Mouse (Mus musculus) hindbrain, embryonic 16.5 days (tissue): Measurements from ENCODE around the gene P2rx7. TPM values are rescaled to one million over a fixed set of nuclear protein-coding genes. Genes with fewer than 3 reads are reported as not detected.

Source experiments
- ATAC-seq: fragments of 200-750 bp; cut with Nextera tagmentation; 2 replicates; pipeline ENCODE4 v1.8.0; 2017; ENCODE audit warnings: moderate TSS enrichment, moderate library complexity
- H3K27ac ChIP-seq: fragments of 300-500 bp; sonication (generic); 2 replicates; pipeline ENCODE4 v1.5.1; 2014; ENCODE audit warnings: low read depth, mild to moderate bottlenecking, control low read depth, low read length, moderate library complexity
- H3K27me3 ChIP-seq: fragments of 300-500 bp; sonication (generic); replicated peaks from 2 replicates; pipeline ENCODE4 v1.6.1; 2014; ENCODE audit warnings: low read length; ENCODE audit not compliant: control insufficient read depth, insufficient read depth
- H3K36me3 ChIP-seq: fragments of 300-500 bp; sonication (generic); 2 replicates; pipeline ENCODE4 v1.6.1; 2014; ENCODE audit warnings: mild to moderate bottlenecking, low read length, moderate library complexity, mixed read lengths; ENCODE audit not compliant: control insufficient read depth, insufficient read depth
- H3K4me1 ChIP-seq: fragments of 300-500 bp; sonication (generic); 2 replicates; pipeline ENCODE4 v1.6.1; 2014; ENCODE audit warnings: low read depth, low read length; ENCODE audit not compliant: control insufficient read depth, insufficient read depth
- H3K4me2 ChIP-seq: fragments of 300-500 bp; sonication (generic); 2 replicates; pipeline ENCODE4 v1.6.1; 2014; ENCODE audit warnings: mild to moderate bottlenecking, low read length, control low read depth, moderate library complexity
- H3K4me3 ChIP-seq: fragments of 300-500 bp; sonication (generic); 2 replicates; pipeline ENCODE4 v1.5.1; 2014; ENCODE audit warnings: mild to moderate bottlenecking, low read length, control low read depth, moderate library complexity
- H3K9ac ChIP-seq: fragments of 300-500 bp; sonication (generic); 2 replicates; pipeline ENCODE4 v1.6.1; 2014; ENCODE audit warnings: low read depth, mild to moderate bottlenecking, control low read depth, low read length, moderate library complexity
- H3K9me3 ChIP-seq: fragments of 300-500 bp; sonication (generic); 2 replicates; pipeline ENCODE4 v1.6.1; 2014; ENCODE audit warnings: mild to moderate bottlenecking, low read length, moderate library complexity; ENCODE audit not compliant: control insufficient read depth
- WGBS: fragments of 180-500 bp; shearing (Covaris S2); extraction: QIAGEN DNeasy Blood & Tissue Kit; methylation state at CpG from one replicate; pipeline ENCODE4 v1.1.7; 2014; 5-methylcytosine and 5-hydroxymethylcytosine counted together
- polyA plus RNA-seq: library from polyadenylated mRNA; unstranded; fragments of >200 nt; fragmentation: Nextera tagmentation; extraction: Ambion mirVana; gene quantifications from 2 replicates; pipeline ENCODE4 v1.2.1, GENCODE M21; 2015

The P2rx7 gene
- polyA plus RNA-seq, 1 experiment from 2014 or later, result 6.1 TPM

GRCm38 (mm10) chr5:122672298-122672697 lies 28.6 kb downstream of the P2rx7 start:
- ATAC-seq, result no peak
- Histone ChIP-seq H3K36me3 (no peaks in the 10 kb centered on the region), H3K27me3 (no peaks in the 10 kb centered on the region), H3K4me1 (no peaks in the 10 kb centered on the region), H3K9ac (no peak overlapping the region), H3K4me3 (no peak overlapping the region), H3K27ac (no peak overlapping the region), H3K4me2 (no peak overlapping the region), H3K9me3 (no peaks in the 10 kb centered on the region)
- 84% methylated on average over 5 of the region's 5 CpGs for WGBS

- ATAC-seq, result no peak
- 80% methylated on average over 8 of the region's 8 CpGs for WGBS
These were observed 32.3 kb downstream of the P2rx7 start for GRCm38 (mm10) chr5:122676002-122676401.

GRCm38 (mm10) chr5:122677983-122678382 lies 34.3 kb downstream of the P2rx7 start:
- no peak overlapping the region for H3K4me2 ChIP-seq
- no peaks in the 10 kb centered on the region for H3K27me3 ChIP-seq
- no peaks in the 10 kb centered on the region for H3K9me3 ChIP-seq
- WGBS, result 91% methylated on average over 9 of the region's 9 CpGs
- H3K36me3 ChIP-seq, result no peaks in the 10 kb centered on the region
- H3K4me3 ChIP-seq, result no peak overlapping the region
- H3K4me1 ChIP-seq, result no peaks in the 10 kb centered on the region
- H3K9ac ChIP-seq, result no peak overlapping the region
- H3K27ac ChIP-seq, result no peak overlapping the region
- ATAC-seq, result no peak

More at GRCm38 (mm10) chr5:122676002-122676401, 32.3 kb downstream of the P2rx7 start:
- Histone ChIP-seq H3K9ac (no peak overlapping the region), H3K4me2 (no peak overlapping the region), H3K9me3 (no peaks in the 10 kb centered on the region), H3K27ac (no peak overlapping the region), H3K4me1 (no peaks in the 10 kb centered on the region), H3K4me3 (no peak overlapping the region), H3K27me3 (no peaks in the 10 kb centered on the region), H3K36me3 (no peaks in the 10 kb centered on the region)

- Histone ChIP-seq H3K4me1 (no peaks in the 10 kb centered on the region), H3K4me3 (no peak overlapping the region)
- WGBS, result 82% methylated on average over 8 of the region's 8 CpGs
These were observed 36.2 kb downstream of the P2rx7 start for GRCm38 (mm10) chr5:122679881-122680280.

GRCm38 (mm10) chr5:122681276-122681675 lies 37.6 kb downstream of the P2rx7 start:
- H3K4me2 ChIP-seq, result no peak overlapping the region
- H3K4me1 ChIP-seq, result no peaks in the 10 kb centered on the region
- no peak overlapping the region for H3K27ac ChIP-seq
- H3K4me3 ChIP-seq, result no peak overlapping the region
- 85% methylated on average over 12 of the region's 12 CpGs for WGBS
- H3K9ac ChIP-seq, result no peak overlapping the region
- no peaks in the 10 kb centered on the region for H3K27me3 ChIP-seq
- ATAC-seq, result no peak
- no peaks in the 10 kb centered on the region for H3K36me3 ChIP-seq
- no peaks in the 10 kb centered on the region for H3K9me3 ChIP-seq

More at GRCm38 (mm10) chr5:122679881-122680280, 36.2 kb downstream of the P2rx7 start:
- no peak for ATAC-seq
- H3K9me3 ChIP-seq, result no peaks in the 10 kb centered on the region
- H3K27ac ChIP-seq, result no peak overlapping the region
- no peak overlapping the region for H3K9ac ChIP-seq
- H3K4me2 ChIP-seq, result no peak overlapping the region
- H3K36me3 ChIP-seq, result no peaks in the 10 kb centered on the region
- no peaks in the 10 kb centered on the region for H3K27me3 ChIP-seq

- Histone ChIP-seq H3K4me1 (no peaks in the 10 kb centered on the region), H3K4me3 (no peak overlapping the region), H3K27ac (no peak overlapping the region), H3K27me3 (no peaks in the 10 kb centered on the region), H3K4me2 (no peak overlapping the region), H3K36me3 (no peaks in the 10 kb centered on the region), H3K9ac (no peak overlapping the region), H3K9me3 (no peaks in the 10 kb centered on the region)
- no peak for ATAC-seq
- WGBS, result 81% methylated on average over 10 of the region's 10 CpGs
These were observed 40.2 kb downstream of the P2rx7 start for GRCm38 (mm10) chr5:122683926-122684325.

GRCm38 (mm10) chr5:122687391-122687790 lies 43.7 kb downstream of the P2rx7 start:
- Histone ChIP-seq H3K4me1 (no peaks in the 10 kb centered on the region), H3K4me3 (no peak overlapping the region), H3K9ac (no peak overlapping the region), H3K36me3 (no peaks in the 10 kb centered on the region), H3K27me3 (no peaks in the 10 kb centered on the region), H3K4me2 (no peak overlapping the region), H3K9me3 (no peaks in the 10 kb centered on the region), H3K27ac (no peak overlapping the region)
- WGBS, result 84% methylated on average over 4 of the region's 4 CpGs
- ATAC-seq, result no peak

- Histone ChIP-seq H3K27me3 (no peaks in the 10 kb centered on the region), H3K9ac (no peak overlapping the region), H3K27ac (no peak overlapping the region), H3K4me1 (peaks cover 6% of the 10 kb centered on the region), H3K9me3 (no peaks in the 10 kb centered on the region), H3K4me2 (no peak overlapping the region), H3K36me3 (no peaks in the 10 kb centered on the region), H3K4me3 (no peak overlapping the region)
- no peak for ATAC-seq
- 88% methylated on average over 7 of the region's 7 CpGs for WGBS
These were observed 45.4 kb downstream of the P2rx7 start for GRCm38 (mm10) chr5:122689153-122689552.

- no peak for ATAC-seq
- Histone ChIP-seq H3K4me1 (peaks cover 6% of the 10 kb centered on the region), H3K4me3 (no peak overlapping the region)
These were observed 46.8 kb downstream of the P2rx7 start for GRCm38 (mm10) chr5:122690486-122690885.

More at GRCm38 (mm10) chr5:122690486-122690885, 46.8 kb downstream of the P2rx7 start:
- no peak overlapping the region for H3K4me2 ChIP-seq
- H3K9me3 ChIP-seq, result no peaks in the 10 kb centered on the region
- no peak overlapping the region for H3K9ac ChIP-seq
- no peaks in the 10 kb centered on the region for H3K27me3 ChIP-seq
- H3K36me3 ChIP-seq, result no peaks in the 10 kb centered on the region
- WGBS, result 48% methylated on average over 6 of the region's 6 CpGs
- H3K27ac ChIP-seq, result no peak overlapping the region
